Mouse (Mus musculus): Measurements from ENCODE around the gene Bcat1. TPM values are rescaled to one million over a fixed set of nuclear protein-coding genes. Genes with fewer than 3 reads are reported as not detected.
A peak's percentile ranks its signal among the peaks of the same experiment; 100 is the strongest.

Gene Bcat1
- total RNA-seq, 2 experiments from 2014 or later: 0.69 to 1.5 TPM

GRCm38 (mm10) chr6:145063212-145063868 lies 12.6 kb downstream of the Bcat1 start:
- intact Hi-C loops (cut with DNase I): no loop called here
- DNase-seq: no peak

- intact Hi-C loops (cut with DNase I): no loop called here
- no peak for DNase-seq
Measured at GRCm38 (mm10) chr6:145062763-145063162, 13.2 kb downstream of the Bcat1 start.

- intact Hi-C loops (cut with DNase I): no loop called here
- no peak for DNase-seq
Measured at GRCm38 (mm10) chr6:145061361-145061760, 14.6 kb downstream of the Bcat1 start.

GRCm38 (mm10) chr6:145056102-145056501 lies 19.9 kb downstream of the Bcat1 start:
- DNase-seq: no peak
- intact Hi-C loops (cut with DNase I): loop anchor here (1.0 kb wide), 1 partner anchor 27 kb away; no protein-coding TSS in a partner anchor

GRCm38 (mm10) chr6:145055277-145055858 lies 20.6 kb downstream of the Bcat1 start:
- DNase-seq: no peak
- intact Hi-C loops (cut with DNase I): no loop called here

GRCm38 (mm10) chr6:145052669-145053068 lies 23.3 kb downstream of the Bcat1 start:
- intact Hi-C loops (cut with DNase I): no loop called here
- no peak for DNase-seq

- no peak for DNase-seq
- intact Hi-C loops (cut with DNase I): no loop called here
Measured at GRCm38 (mm10) chr6:145050899-145051298, 25.1 kb downstream of the Bcat1 start.

- intact Hi-C loops (cut with DNase I): no loop called here
- DNase-seq: no peak
Measured at GRCm38 (mm10) chr6:145048131-145048997, 27.6 kb downstream of the Bcat1 start.

- intact Hi-C loops (cut with DNase I): no loop called here
- DNase-seq: peak in 1 of 2 experiments; percentile 4
Measured at GRCm38 (mm10) chr6:145047445-145047857, 28.5 kb downstream of the Bcat1 start.

- intact Hi-C loops (cut with DNase I): no loop called here
- no peak for DNase-seq
Measured at GRCm38 (mm10) chr6:145046266-145046890, 29.6 kb downstream of the Bcat1 start.

GRCm38 (mm10) chr6:145044916-145045574 lies 30.9 kb downstream of the Bcat1 start:
- no peak for DNase-seq
- intact Hi-C loops (cut with DNase I): no loop called here

GRCm38 (mm10) chr6:145040732-145041131 lies 35.3 kb downstream of the Bcat1 start:
- intact Hi-C loops (cut with DNase I): no loop called here
- DNase-seq: no peak

GRCm38 (mm10) chr6:145037626-145038025 lies 38.4 kb downstream of the Bcat1 start:
- no peak for DNase-seq
- intact Hi-C loops (cut with DNase I): no loop called here

- DNase-seq: no peak
- intact Hi-C loops (cut with DNase I): no loop called here
Measured at GRCm38 (mm10) chr6:145035412-145035811, 40.6 kb downstream of the Bcat1 start.

- intact Hi-C loops (cut with DNase I): no loop called here
- DNase-seq: no peak
Measured at GRCm38 (mm10) chr6:145030587-145030986, 45.4 kb downstream of the Bcat1 start.

- DNase-seq: no peak
- intact Hi-C loops (cut with DNase I): no loop called here
Measured at GRCm38 (mm10) chr6:145023990-145024389, 52.0 kb downstream of the Bcat1 start.

GRCm38 (mm10) chr6:145022966-145023725 lies 52.8 kb downstream of the Bcat1 start:
- peak in 1 of 2 experiments; percentile 13 for DNase-seq
- intact Hi-C loops (cut with DNase I): no loop called here

- no peak for DNase-seq
- intact Hi-C loops (cut with DNase I): no loop called here
Measured at GRCm38 (mm10) chr6:145022349-145022748, 53.6 kb downstream of the Bcat1 start.

- intact Hi-C loops (cut with DNase I): no loop called here
- no peak for DNase-seq
Measured at GRCm38 (mm10) chr6:145020553-145020952, 55.4 kb downstream of the Bcat1 start.

GRCm38 (mm10) chr6:145018295-145018694 lies 57.7 kb downstream of the Bcat1 start:
- intact Hi-C loops (cut with DNase I): no loop called here
- no peak for DNase-seq
